In genomic region chr17:7169627-7170303, GRCm38 (mm10) we compare ENCODE assay signal across 7 mouse cellular contexts. TPM values are rescaled to one million over a fixed set of nuclear protein-coding genes. Genes with fewer than 3 reads are reported as not detected.
DNase-seq lines count a peak whose midpoint lies in the region; ATAC-seq lines count a peak whose summit lies in the region.

TSS of gene Rps6ka2 (plus strand) at chr17:7170115.

- H3K9me3 ChIP-seq in intestine, embryonic 15.5 days, result no peaks in the 10 kb centered on the region
- H3K9me3 ChIP-seq in midbrain, embryonic 10.5 days (replicated peaks), result no peaks in the 10 kb centered on the region

- H3K27ac ChIP-seq in intestine, embryonic 15.5 days, result peak within 1 kb of the TSS; percentile 88
- peak within 1 kb of the TSS; percentile 93 for H3K27ac ChIP-seq in midbrain, embryonic 10.5 days (replicated peaks)

- peak within 1 kb of the TSS; percentile 67 for H3K9ac ChIP-seq in intestine, embryonic 15.5 days

- peak; percentile 100 for ATAC-seq in intestine, embryonic 15.5 days

- peaks cover 13% of the 10 kb centered on the region for H3K4me1 ChIP-seq in intestine, embryonic 15.5 days (replicated peaks)
- peaks cover 50% of the 10 kb centered on the region for H3K4me1 ChIP-seq in midbrain, embryonic 10.5 days

- peak; percentile 99 for DNase-seq in adrenal gland, adult 2 months
- DNase-seq in embryo, embryonic 11.5 days (ENCODE audit: low read depth, low spot score), result peak; percentile 95
- peak; percentile 92 to 97 for DNase-seq in gastrocnemius, postnatal 36 days
- peak; percentile 95 to 99 for DNase-seq in left cerebral cortex, postnatal 25 days (ENCODE audit: low spot score in 2 of 2)
- DNase-seq in midbrain, embryonic 10.5 days (ENCODE audit: low spot score), result peak; percentile 99
- DNase-seq in right cerebral cortex, postnatal 4 days, result peak; percentile 93

- peak within 1 kb of the TSS; percentile 88 for H3K4me3 ChIP-seq in intestine, embryonic 15.5 days (replicated peaks)
- H3K4me3 ChIP-seq in midbrain, embryonic 10.5 days, result peak within 1 kb of the TSS; percentile 87

- H3K36me3 ChIP-seq in intestine, embryonic 15.5 days, result no peaks in the 10 kb centered on the region
- no peaks in the 10 kb centered on the region for H3K36me3 ChIP-seq in midbrain, embryonic 10.5 days

- H3K4me2 ChIP-seq in intestine, embryonic 15.5 days (replicated peaks), result peak within 1 kb of the TSS; percentile 94

- under 1% methylated on average over 55 of the region's 56 CpGs for WGBS in intestine, embryonic 15.5 days
- under 1% methylated on average over 56 of the region's 56 CpGs for WGBS in midbrain, embryonic 10.5 days

- H3K27me3 ChIP-seq in intestine, embryonic 15.5 days (replicated peaks), result no peaks in the 10 kb centered on the region
- no peaks in the 10 kb centered on the region; the same call in 1 of the 2 replicates for H3K27me3 ChIP-seq in midbrain, embryonic 10.5 days (ENCODE audit: low read depth, poor library complexity, severe bottlenecking)

- intact Hi-C loops in gastrocnemius, postnatal 36 days (cut with DNase I), result no loop called here
- intact Hi-C loops in left cerebral cortex, postnatal 25 days (cut with DNase I), result no loop called here

RNA-seq across cellular contexts. Expression of gene Rps6ka2, which starts in this region (rescaled TPM):
- 10 to 100 TPM; 10.6 to 18.2 TPM for total RNA-seq in adrenal gland, adult 2 months (2021)
- 7.6 and 10.2 TPM in 2 replicates for polyA plus RNA-seq in adrenal gland, adult 2 months (2012; rRNA removed)
- 10 to 100 TPM; 90.6 to 95.7 TPM for total RNA-seq in gastrocnemius, postnatal 36 days (2021)
- polyA plus RNA-seq in intestine, embryonic 15.5 days (2015; fragmentation: Nextera tagmentation; extraction: Ambion mirVana), result 8.0 and 8.9 TPM in 2 replicates
- 10 to 100 TPM; 57.1 to 59.2 TPM for total RNA-seq in left cerebral cortex, postnatal 25 days (2021)
- polyA plus RNA-seq in midbrain, embryonic 10.5 days (2016; fragmentation: Nextera tagmentation; extraction: Ambion mirVana), result 21.4 and 24.4 TPM in 2 replicates

Comparison
In these comparisons a context has a peak if more than half of its experiments do, and no peak if none do; other contexts are left out.
1. Peak in every context shown above with its lines: DNase-seq, ATAC-seq, H3K4me3 ChIP-seq and H3K27ac ChIP-seq.